Mouse (Mus musculus) gastrocnemius, postnatal 10 days (tissue): ENCODE data around the gene Tkfc. TPM values are rescaled to one million over a fixed set of nuclear protein-coding genes. Genes with fewer than 3 reads are reported as not detected.

ENCODE experiments used
- total RNA-seq, 2 experiments: library from RNA; stranded (reverse); gene quantifications; 2 replicates each; pipeline ENCODE4 v1.2.3; 2021

Gene Tkfc
- total RNA-seq, 2 experiments from 2014 or later = 7.9 to 8.0 TPM

Other genes with a start within 250 kb of the Tkfc start
- 1 to 10 TPM; 3.5 TPM for gene Syt7, start 216.6 kb downstream of the Tkfc start, total RNA-seq
- under 1 TPM; 0.40 to 0.43 TPM for gene Lrrc10b, start 148.2 kb downstream of the Tkfc start, total RNA-seq
- 1 to 10 TPM in 1 of 2 experiments, under 1 TPM in 1; 0.40 to 1.3 TPM for gene Ppp1r32, start 122.7 kb downstream of the Tkfc start, total RNA-seq
- 10 to 100 TPM; 26.6 to 33.0 TPM for gene Cpsf7, start 80.4 kb downstream of the Tkfc start, total RNA-seq
- gene Sdhaf2, start 79.5 kb downstream of the Tkfc start, total RNA-seq = 10 to 100 TPM; 42.5 to 45.1 TPM
- gene Tmem216, start 49.4 kb downstream of the Tkfc start, total RNA-seq = 1 to 10 TPM; 2.3 to 3.0 TPM
- 1 to 10 TPM; 5.0 to 6.1 TPM for gene Cyb561a3, start 28.5 kb downstream of the Tkfc start, total RNA-seq
- gene Tmem138, start 28.3 kb downstream of the Tkfc start, total RNA-seq = 1 to 10 TPM; 2.3 to 3.3 TPM
- 100 to 1,000 TPM; 208 to 236 TPM for gene Ddb1, start 327 bp downstream of the Tkfc start, total RNA-seq
- gene Vwce, start 28.6 kb upstream of the Tkfc start, total RNA-seq = under 1 TPM; 0.05 to 0.81 TPM
- not detected for gene Pga5, start 72.4 kb upstream of the Tkfc start, total RNA-seq
- 10 to 100 TPM; 17.3 to 23.1 TPM for gene Vps37c, start 83.1 kb upstream of the Tkfc start, total RNA-seq
- gene Cd5, start 133.3 kb upstream of the Tkfc start, total RNA-seq = under 1 TPM in 1 of 2 experiments, not detected in 1; 0.25 TPM
- under 1 TPM in 1 of 2 experiments, not detected in 1; 0.26 TPM for gene Cd6, start 224.4 kb upstream of the Tkfc start, total RNA-seq
- 1 to 10 TPM in 1 of 2 experiments, under 1 TPM in 1; 0.75 to 1.6 TPM for gene Slc15a3, start 234.1 kb upstream of the Tkfc start, total RNA-seq